Mouse (Mus musculus) retina, postnatal 7 days (tissue): ENCODE measurements around the gene Tmem161a.
"Not testable (repeated sequence)": the region's sequence is repeated elsewhere in the genome, so short reads cannot be mapped to it uniquely, and the experiment has no call there.

ENCODE experiments used
- DNase-seq: peaks from one replicate; pipeline ENCODE4 v3.0.0-alpha.2; 2012; ENCODE audit warnings: low read depth, low spot score

The Tmem161a gene

DNA sequence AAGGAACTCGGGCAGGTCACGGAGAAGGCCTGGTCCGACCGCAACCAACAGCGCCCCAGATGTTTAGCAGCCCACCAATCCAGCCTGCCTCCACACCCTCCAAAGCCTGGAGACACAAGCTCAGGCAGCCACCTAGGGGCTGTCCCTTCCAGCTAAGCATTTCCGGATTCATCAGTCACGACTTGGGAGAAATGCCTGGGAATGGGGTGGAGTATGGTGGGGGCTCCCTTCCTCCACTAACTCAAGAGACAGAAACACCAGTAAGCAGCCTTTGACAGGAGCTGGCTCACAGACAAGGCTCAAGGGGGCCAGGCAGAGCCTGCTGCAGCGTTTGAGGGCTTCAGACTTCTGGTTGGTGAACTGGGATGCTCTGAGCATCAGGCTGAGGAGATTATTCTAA, 38.4 kb downstream of the Tmem161a start:
- DNase-seq, result no peak

DNA sequence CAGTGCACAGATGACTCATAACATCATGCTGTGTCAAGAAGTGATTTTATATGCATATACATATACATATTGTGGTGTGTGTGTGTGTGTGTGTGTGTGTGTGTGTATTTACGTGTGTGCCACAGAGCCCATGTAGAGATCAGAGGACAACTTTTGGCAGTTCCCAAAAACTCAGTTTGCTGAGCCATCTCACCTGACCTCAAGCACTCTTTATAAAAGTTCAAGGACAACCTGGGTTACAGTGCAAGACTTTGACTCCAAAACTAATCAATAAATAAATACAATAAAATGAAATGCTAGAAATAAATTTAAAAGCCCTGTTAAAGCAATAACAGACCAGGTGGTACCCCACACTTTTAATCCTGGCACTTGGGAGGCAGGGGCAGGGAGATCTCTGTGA, 39.1 kb downstream of the Tmem161a start:
- DNase-seq, result no peak

DNA sequence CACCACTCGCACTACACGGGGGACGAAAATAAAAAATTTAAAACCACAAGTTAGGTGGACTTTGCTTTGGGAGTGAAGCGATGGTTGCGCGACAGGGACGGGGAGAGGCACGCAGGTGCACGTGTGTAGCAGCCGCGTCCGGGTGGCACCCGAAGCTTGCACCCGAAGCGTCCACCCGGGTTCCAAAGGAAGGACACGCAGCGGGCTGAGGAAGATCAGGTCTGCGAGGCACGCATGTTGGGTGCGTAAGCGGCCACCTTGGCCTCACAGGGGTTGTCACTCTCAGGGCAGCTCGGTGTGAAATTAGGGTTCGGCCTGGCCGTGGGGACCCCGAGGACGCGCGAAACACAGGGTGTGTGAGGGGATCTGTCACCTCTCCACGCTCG, 39.6 kb downstream of the Tmem161a start:
- DNase-seq, result no peak

DNA sequence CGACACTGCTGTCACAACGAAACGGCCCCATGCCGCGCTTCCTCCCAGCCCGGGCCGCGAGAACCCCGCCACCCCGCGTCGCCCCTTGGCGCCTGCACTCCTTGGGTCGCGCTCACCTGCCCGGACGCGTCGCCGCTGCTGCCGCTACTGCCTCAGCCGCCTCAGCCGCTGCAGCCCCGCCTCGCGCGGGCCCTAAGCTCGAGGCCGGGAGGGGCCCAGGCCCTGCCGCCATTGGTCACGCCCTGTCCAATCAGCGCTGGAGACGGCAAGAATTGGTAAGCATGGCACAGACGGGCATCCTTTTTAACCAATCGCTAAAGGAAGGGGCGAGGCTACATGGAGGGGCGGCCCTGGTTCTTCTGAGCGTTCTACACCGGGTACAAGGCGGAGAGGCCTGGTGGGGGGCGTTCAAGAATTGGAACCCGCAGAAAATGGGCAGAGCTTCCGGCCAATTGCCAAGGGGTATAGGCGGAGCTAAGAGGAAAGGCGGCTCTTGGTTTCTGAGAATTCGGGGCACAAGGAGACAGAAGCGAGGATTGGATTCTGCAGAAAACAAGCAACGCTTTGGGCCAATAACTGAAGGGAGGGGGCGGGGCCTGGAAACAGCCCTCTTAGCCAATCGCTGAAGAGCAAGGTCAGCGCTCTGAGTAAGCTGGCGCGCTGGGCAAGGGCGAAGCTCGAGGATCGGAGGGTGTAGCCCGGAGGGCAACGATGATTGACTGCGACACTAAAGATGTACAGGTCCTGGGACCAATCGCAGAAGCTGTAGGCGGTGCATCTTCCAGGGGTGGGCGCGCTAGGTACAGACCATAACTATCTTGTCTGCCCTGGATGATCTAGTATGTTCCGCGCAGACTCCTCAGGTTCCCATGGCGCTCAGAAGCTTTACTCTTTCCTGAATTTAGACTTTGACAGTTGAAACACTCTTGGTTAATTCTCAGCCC, 40.2 kb downstream of the Tmem161a start, which contains the start of gene Slc25a42:
Slc25a42 (minus strand) TSS at position 194 of the 944 bp plus-strand sequence.
- peak; percentile 98 for DNase-seq

DNA sequence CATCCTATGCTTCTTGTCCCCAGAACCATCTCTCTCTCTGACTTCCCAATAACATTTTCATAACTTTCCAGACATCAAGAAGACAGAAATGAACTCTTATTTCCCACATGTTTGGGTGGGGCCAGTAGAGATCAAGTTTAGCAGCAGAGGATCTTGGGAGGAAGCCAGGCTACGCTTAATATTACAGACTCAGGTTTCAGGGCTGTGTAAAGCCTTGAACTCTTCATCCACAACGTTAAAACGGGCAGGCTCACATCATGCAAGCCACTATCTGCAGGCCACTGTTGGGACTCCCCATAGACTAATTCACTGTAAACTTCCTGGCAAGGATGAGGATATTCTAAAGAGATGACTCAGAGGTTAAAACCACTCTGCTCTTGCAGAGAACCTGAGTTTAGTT, 42.3 kb downstream of the Tmem161a start:
- DNase-seq, result no peak

DNA sequence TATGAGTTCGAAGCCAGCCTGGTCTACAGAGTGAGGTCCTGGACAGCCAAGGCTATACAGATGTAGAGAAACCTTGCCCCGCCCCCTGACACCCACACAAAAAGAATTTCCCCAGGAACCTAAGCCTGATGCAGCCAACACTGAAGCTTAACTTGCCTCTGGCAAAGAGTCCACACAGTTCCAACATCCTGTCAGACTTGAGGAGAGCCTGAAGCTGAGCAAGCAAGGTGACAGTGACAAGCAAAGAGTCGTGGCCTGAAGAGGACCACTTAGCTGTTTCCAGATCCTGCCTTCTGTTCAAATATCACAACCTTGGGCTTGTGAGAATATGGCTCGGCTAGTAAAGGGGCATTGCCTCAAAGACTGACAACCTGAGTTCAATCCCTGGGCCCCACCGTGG, 42.9 kb downstream of the Tmem161a start:
- no peak for DNase-seq

DNA sequence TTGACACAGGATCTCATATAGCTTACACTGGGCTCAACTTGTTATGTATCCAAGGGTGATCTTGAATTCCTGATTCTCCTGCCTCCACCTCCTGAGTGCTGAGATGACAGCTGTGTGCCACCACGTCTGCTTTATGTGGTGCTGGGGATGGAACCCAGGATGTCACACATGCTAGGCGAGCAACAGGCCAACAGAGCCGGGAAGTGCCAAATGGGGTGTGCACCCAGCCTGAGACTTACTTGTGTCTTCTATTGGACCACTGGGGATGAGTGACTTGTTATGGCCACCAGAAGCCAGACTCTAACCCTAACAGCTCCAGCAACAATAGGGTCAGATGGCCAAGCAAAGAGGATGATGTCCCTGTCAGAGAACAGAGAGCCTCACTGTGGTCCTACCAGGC, 44.0 kb downstream of the Tmem161a start:
- not testable (repeated sequence) for DNase-seq

DNA sequence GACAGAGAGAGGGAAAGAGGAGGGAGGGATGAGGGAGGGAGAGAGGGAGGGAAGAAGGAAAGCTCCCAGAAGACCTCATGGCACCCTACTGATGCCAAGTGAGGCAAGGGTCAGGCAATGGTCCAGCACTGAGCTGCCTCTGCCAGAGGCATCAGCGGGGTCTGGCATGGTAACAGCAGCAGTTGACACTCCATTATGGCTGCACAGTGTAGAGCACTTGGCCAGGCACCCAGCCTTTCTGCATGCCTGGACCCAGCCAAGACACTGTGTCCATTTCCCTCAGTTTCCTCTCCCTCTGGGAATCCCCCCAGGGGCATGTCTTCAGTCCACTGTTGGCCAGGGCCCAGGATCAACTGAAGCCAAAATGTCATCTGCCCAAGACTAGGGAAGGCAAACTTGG, 44.4 kb downstream of the Tmem161a start:
- no peak for DNase-seq

DNA sequence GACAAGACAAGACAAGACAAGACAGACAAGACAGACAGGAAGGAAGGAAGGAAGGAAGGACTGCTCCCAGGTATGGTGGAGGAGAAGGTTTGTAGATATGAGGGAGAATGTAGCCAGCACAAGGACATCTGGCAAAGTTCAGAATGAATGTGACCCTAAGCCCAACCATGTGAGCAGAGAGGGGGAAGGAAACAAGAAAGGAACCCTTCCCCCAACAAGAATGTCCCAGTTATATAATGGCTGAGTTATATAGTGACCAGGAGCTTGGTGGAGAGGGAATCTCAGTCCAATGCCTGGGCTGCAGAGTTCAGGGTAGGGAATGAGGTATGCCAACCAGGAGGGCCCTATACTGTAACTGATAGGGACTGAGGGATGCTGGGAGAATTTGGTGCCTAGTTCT, 45.3 kb downstream of the Tmem161a start:
- DNase-seq, result no peak

DNA sequence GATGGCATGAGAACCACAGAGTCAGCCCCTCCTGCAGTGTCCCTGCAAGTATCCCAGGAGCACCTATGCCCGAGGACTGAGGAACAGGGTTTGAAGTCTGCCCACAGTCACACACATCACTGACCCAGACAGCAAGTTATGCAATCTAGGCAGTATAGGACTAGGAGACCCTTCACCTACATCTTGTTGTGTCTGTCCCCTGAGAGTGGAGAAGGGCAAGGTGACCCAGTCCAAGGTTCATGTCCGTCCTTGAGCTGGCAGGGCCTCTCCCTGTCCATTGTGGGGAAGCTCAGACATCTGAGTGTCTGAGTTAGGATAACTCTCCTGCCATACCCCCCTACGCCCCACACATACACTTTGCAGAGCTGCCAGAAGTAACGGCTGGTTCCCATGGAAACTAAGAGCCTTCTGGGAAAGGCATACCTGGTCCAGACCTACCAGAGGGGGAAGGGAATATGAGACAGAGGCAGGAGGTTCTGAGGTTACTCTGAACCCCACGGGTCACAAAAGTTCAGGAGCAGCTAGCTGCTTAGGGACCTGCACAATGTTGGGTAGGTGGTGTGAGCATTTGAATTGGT, 47.0 kb downstream of the Tmem161a start:
- no peak for DNase-seq

DNA sequence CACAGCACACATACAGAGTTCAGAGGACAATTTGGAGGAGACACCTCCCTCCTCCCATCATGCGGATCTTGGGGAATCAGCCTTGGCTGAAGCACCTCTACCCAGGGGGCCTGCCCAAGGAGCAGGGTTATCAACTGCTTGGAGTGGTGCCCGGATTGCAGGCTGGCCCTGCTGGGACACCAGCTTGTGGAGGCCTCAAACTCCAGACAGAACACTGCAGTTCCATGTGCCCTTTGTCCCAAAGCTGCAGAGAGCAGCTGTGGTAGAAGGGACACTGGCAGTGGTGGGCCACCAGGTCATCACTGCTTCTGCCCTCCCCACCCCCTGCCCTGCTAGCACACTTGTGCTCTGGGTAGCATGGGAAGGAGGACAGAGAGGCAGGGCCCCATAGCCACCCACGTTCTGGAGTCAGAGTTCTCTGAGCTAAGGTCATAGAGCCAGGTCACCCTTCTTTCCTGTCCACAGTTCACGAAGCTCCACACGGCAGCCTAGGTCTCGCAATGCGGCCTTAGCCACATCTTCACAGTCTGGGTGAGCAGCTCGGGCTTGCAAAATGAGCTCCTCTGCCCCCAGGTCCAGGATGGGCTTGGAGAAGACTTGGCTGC, 48.2 kb downstream of the Tmem161a start:
- DNase-seq, result no peak

DNA sequence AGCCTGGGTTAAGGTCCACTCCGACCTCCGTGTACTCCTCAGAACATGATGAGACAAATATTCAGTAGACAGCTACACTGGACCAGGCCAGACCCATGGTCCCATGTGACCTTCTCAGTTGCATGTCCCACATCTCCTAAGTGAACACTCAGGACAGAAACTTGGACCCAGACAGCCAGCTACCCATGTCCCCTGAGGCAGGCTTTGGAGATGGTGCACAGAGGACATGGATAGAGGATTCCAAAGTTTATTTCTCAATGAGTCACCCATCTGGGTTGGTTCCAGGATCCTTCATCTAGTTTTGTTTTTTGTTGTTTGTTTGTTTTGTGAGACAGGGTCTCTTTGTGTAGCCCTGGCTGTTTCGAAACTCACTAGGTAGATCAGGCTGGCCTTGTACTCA, 48.8 kb downstream of the Tmem161a start:
- DNase-seq, result no peak

DNA sequence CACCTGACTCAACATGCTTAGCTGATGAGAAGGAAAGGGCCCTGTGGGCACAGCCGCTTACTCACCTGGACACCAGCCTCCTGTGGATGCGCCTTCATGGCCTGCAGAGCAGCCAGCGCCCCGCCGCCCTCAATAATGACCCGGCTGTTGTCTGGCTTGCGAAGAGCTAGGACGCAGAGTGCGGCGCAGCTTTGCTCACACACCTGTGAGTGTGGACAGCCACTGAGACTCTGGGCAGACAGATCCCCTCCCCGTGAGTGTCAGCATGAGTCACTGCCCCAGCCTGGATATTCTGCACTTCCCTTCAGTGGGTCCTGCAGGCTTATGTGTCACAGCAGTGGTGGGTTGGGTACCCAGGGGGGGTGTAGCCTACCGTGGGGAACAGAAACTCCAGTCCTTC, 49.9 kb downstream of the Tmem161a start:
- DNase-seq, result no peak

DNA sequence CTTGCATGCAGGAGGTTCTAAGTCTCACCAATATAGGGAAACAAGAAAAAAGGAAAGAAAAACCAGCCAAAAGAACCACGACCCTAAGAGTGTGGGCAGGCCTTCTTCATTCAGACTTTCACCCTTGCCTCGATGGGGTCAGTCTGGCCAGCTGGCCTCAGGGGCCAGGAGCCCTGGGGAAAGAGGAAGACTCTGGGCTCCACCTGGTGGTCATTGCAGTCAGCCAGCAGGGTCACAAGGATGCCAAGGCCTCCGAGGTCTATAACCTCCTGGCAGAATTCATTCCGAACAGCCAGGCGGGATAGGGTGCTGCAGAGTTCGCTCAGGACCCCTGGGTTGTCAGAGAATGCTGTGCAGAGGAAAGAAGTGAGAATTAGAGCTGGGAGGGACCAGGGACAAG, 51.2 kb downstream of the Tmem161a start:
- DNase-seq, result no peak

DNA sequence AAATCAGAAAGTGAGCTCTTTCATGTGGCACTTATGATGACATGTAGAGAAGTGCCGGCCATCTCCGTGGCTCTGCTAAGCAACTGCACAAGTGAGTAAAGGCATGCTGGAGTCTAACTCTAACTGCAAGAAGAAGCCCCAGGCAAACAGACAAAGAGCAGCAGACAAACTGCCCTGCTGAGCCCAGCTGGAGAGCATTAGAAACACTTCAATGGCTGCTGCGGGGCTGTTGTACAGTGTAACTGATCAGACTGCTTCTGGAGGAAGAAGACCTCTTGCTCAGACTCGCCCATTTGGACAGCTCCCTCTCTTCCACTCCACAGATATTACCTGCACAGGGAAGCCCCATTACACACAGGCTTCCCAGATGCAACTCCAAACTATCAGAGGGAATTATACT, 55.8 kb downstream of the Tmem161a start:
- no peak for DNase-seq

DNA sequence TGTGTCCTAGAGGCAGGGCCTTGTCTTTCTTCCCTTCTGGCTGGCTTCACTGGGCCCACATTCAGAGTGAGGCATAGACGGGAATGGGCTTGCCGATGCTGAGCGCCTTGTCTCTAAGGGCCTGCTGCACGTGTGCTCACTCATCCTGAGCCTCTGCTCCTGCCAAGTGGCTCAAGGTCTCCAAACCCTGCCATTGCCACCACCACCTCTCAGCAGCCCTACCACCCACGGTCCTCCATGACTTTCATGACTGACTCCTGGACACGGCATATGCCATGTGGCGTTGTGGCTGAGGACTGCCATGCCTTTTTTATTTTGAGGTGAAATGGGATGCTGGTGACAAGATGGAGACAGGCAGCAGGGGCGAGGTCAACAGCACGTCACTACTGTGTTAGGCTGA, 58.7 kb downstream of the Tmem161a start:
- no peak for DNase-seq
